Comparison of ENCODE assay signal across 21 mouse cellular contexts in the genomic region with DNA sequence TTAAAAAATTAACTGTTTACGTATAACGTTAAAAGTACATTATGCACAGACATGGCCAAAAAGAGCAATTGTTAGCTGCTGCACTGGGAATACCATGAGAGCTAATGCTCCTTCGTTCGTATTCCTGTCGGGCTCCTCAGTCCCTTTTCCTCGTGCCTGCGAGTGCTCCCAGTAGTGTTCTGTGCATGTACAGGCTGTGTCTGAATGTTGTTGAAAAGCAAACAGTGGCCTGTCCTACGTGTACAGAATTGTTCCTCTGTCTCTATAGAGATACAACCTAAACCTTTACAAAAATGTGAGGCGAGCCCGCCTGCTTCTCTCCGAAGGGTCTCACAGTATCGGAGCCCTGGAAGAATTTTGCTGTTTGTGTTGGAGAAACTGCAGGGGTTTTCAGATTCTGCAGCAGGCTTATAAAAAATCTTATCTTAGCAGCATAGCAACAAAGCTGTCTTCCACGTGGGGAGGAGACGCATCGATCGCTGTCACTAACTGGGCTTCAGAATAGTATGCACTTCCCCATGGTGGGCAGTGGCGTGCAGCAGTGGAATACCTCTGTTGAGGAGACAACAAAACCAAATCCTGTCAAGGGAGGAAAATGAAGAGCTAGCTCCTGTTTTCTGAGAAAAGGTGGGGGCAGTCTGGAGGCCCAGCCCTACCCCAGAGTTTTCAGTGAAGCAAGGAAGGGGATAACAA.
A peak's percentile ranks its signal among the peaks of the same experiment; 100 is the strongest.
DNase-seq lines count a peak whose midpoint lies in the region; ATAC-seq and TF ChIP-seq lines count a peak whose summit lies in the region.
"Had no signal": no experiment of that assay in that cellular context is flagged by ENCODE, and none has a peak within 500 bp of the region (broad histone marks: within the 10 kb centered on the region; RNA-seq: fewer than 3 reads in every experiment).

No protein-coding gene starts in this region.

- no peak for DNase-seq in heart, embryonic 10.5 days (ENCODE audit: low spot score)
- DNase-seq in heart, postnatal 36 days: no peak
- DNase-seq in limb, embryonic 14.5 days (ENCODE audit: low spot score): peak; percentile 22
- no peak for DNase-seq in limb, embryonic 10.5 days (ENCODE audit: low spot score)
- no peak for DNase-seq in embryonic facial prominence, embryonic 14.5 days (ENCODE audit: low spot score)
- peak; percentile 59 for DNase-seq in midbrain, embryonic 14.5 days
- DNase-seq: adrenal gland, postnatal 10 days; B cell, adult 2 months; cerebellum, adult 11-12 months; cerebellum, postnatal 36 days; gastrocnemius, postnatal 25 days; layer of hippocampus, postnatal 36 days; lung, postnatal 10 days; right cerebral cortex, postnatal 14 days; thymus, postnatal 25 days had no signal

- no peaks in the 10 kb centered on the region for H3K9me3 ChIP-seq in heart, embryonic 10.5 days
- H3K9me3 ChIP-seq in limb, embryonic 14.5 days (ENCODE audit: control insufficient read depth, low read length): no peaks in the 10 kb centered on the region
- no peaks in the 10 kb centered on the region for H3K9me3 ChIP-seq in limb, embryonic 10.5 days (replicated peaks)
- no peaks in the 10 kb centered on the region for H3K9me3 ChIP-seq in embryonic facial prominence, embryonic 14.5 days (ENCODE audit: control insufficient read depth, low read length)
- no peaks in the 10 kb centered on the region for H3K9me3 ChIP-seq in midbrain, embryonic 14.5 days (ENCODE audit: control insufficient read depth, low read length)
- H3K9me3 ChIP-seq: heart, embryonic 15.5 days; kidney, embryonic 15.5 days; megakaryocyte, embryonic 14.5 days had no signal

- 64% methylated on average over 17 of the region's 17 CpGs for WGBS in heart, embryonic 10.5 days
- 74% methylated on average over 17 of the region's 17 CpGs for WGBS in limb, embryonic 14.5 days
- WGBS in limb, embryonic 10.5 days: 78% methylated on average over 17 of the region's 17 CpGs
- 60% methylated on average over 17 of the region's 17 CpGs for WGBS in embryonic facial prominence, embryonic 14.5 days
- 34% methylated on average over 17 of the region's 17 CpGs for WGBS in midbrain, embryonic 14.5 days

- intact Hi-C loops in heart, postnatal 36 days (cut with DNase I): no loop called here

- no peak overlapping the region for H3K4me3 ChIP-seq in heart, embryonic 10.5 days
- H3K4me3 ChIP-seq in limb, embryonic 14.5 days (replicated peaks; ENCODE audit: low read length): no peak overlapping the region
- H3K4me3 ChIP-seq in limb, embryonic 10.5 days: no peak overlapping the region
- H3K4me3 ChIP-seq in embryonic facial prominence, embryonic 14.5 days (ENCODE audit: low read depth, low read length): no peak overlapping the region
- H3K4me3 ChIP-seq in midbrain, embryonic 14.5 days (replicated peaks; ENCODE audit: low read depth, low read length): no peak overlapping the region
- H3K4me3 ChIP-seq: heart, embryonic 15.5 days; kidney, embryonic 15.5 days; megakaryocyte, embryonic 14.5 days had no signal

- H3K36me3 ChIP-seq in heart, embryonic 10.5 days: no peaks in the 10 kb centered on the region
- H3K36me3 ChIP-seq in limb, embryonic 14.5 days (ENCODE audit: control insufficient read depth, insufficient read depth, low read length): no peaks in the 10 kb centered on the region
- H3K36me3 ChIP-seq in limb, embryonic 10.5 days: no peaks in the 10 kb centered on the region
- H3K36me3 ChIP-seq in embryonic facial prominence, embryonic 14.5 days (ENCODE audit: control insufficient read depth, insufficient read depth, low read length): no peaks in the 10 kb centered on the region
- no peaks in the 10 kb centered on the region for H3K36me3 ChIP-seq in midbrain, embryonic 14.5 days (ENCODE audit: control insufficient read depth, insufficient read depth, low read length)
- H3K36me3 ChIP-seq: heart, embryonic 15.5 days; kidney, embryonic 15.5 days had no signal

- no peak for ATAC-seq in limb, embryonic 14.5 days (ENCODE audit: low FRiP score, low read depth)
- ATAC-seq in embryonic facial prominence, embryonic 14.5 days (ENCODE audit: low read depth): no peak
- ATAC-seq in midbrain, embryonic 14.5 days (ENCODE audit: low FRiP score, low TSS enrichment): no peak
- no peak for ATAC-seq in megakaryocyte-erythroid progenitor cell, adult 5-6 weeks (replicated peaks; ENCODE audit: low FRiP score, low TSS enrichment, poor library complexity, severe bottlenecking)
- no peak for ATAC-seq in megakaryocyte progenitor cell, adult 5-6 weeks (replicated peaks; ENCODE audit: poor library complexity)

- peaks cover 46% of the 10 kb centered on the region for H3K4me1 ChIP-seq in heart, embryonic 10.5 days
- H3K4me1 ChIP-seq in limb, embryonic 14.5 days (ENCODE audit: control insufficient read depth, insufficient read depth, low read length): peaks cover 8% of the 10 kb centered on the region; the same call in 1 of the 2 replicates
- peaks cover 9% of the 10 kb centered on the region for H3K4me1 ChIP-seq in limb, embryonic 10.5 days
- H3K4me1 ChIP-seq in embryonic facial prominence, embryonic 14.5 days (ENCODE audit: control insufficient read depth, insufficient read depth, low read length): peaks cover 3% of the 10 kb centered on the region; the same call in 1 of the 2 replicates
- peaks cover 7% of the 10 kb centered on the region; the same call in 1 of the 2 replicates for H3K4me1 ChIP-seq in midbrain, embryonic 14.5 days (ENCODE audit: control insufficient read depth, insufficient read depth, low read length)

- peak overlapping the region; percentile 65 for H3K27ac ChIP-seq in heart, embryonic 10.5 days
- H3K27ac ChIP-seq in limb, embryonic 14.5 days (replicated peaks; ENCODE audit: low read depth, low read length): peak overlapping the region; percentile 46; the same call in 1 of the 2 replicates
- H3K27ac ChIP-seq in limb, embryonic 10.5 days: no peak overlapping the region
- H3K27ac ChIP-seq in embryonic facial prominence, embryonic 14.5 days (replicated peaks; ENCODE audit: low read depth, low read length): 0 out of 2 replicates have a peak overlapping the region, but pooled peaks have one; percentile 31
- peak overlapping the region; percentile 22; the same call in 1 of the 2 replicates for H3K27ac ChIP-seq in midbrain, embryonic 14.5 days (replicated peaks; ENCODE audit: low read depth, low read length)
- H3K27ac ChIP-seq: heart, embryonic 15.5 days; kidney, embryonic 15.5 days; liver, embryonic 14.5 days had no signal

- TF ChIP-seq POLR2A in limb, embryonic 14.5 days (IDR thresholded peaks at IDR 0.05; ENCODE audit: borderline replicate concordance, extremely low read depth, insufficient read depth, insufficient read length): no peak

- no peaks in the 10 kb centered on the region for H3K27me3 ChIP-seq in heart, embryonic 10.5 days (ENCODE audit: insufficient read depth, poor library complexity, severe bottlenecking)
- no peaks in the 10 kb centered on the region for H3K27me3 ChIP-seq in limb, embryonic 14.5 days (ENCODE audit: control insufficient read depth, insufficient read depth, low read length)
- H3K27me3 ChIP-seq in limb, embryonic 10.5 days (ENCODE audit: low read depth, poor library complexity, severe bottlenecking): peaks cover 80% of the 10 kb centered on the region
- H3K27me3 ChIP-seq in embryonic facial prominence, embryonic 14.5 days (replicated peaks; ENCODE audit: control insufficient read depth, insufficient read depth, low read length): no peaks in the 10 kb centered on the region
- peaks cover 4% of the 10 kb centered on the region; the same call in 1 of the 2 replicates for H3K27me3 ChIP-seq in midbrain, embryonic 14.5 days (ENCODE audit: control insufficient read depth, insufficient read depth, low read length)
- H3K27me3 ChIP-seq: heart, embryonic 15.5 days; kidney, embryonic 15.5 days had no signal

- H3K4me2 ChIP-seq in limb, embryonic 14.5 days (replicated peaks; ENCODE audit: low read depth, low read length, severe bottlenecking): no peak overlapping the region
- H3K4me2 ChIP-seq in embryonic facial prominence, embryonic 14.5 days (ENCODE audit: low read depth, low read length): no peak overlapping the region
- H3K4me2 ChIP-seq in midbrain, embryonic 14.5 days (ENCODE audit: low read length): peak overlapping the region; percentile 14; the same call in 1 of the 2 replicates
- H3K4me2 ChIP-seq: heart, embryonic 15.5 days; kidney, embryonic 15.5 days had no signal

- H3K9ac ChIP-seq in limb, embryonic 14.5 days (ENCODE audit: low read depth, low read length, severe bottlenecking): no peak overlapping the region
- no peak overlapping the region for H3K9ac ChIP-seq in embryonic facial prominence, embryonic 14.5 days (ENCODE audit: low read depth, low read length)
- no peak overlapping the region for H3K9ac ChIP-seq in midbrain, embryonic 14.5 days (replicated peaks; ENCODE audit: low read length)
- H3K9ac ChIP-seq: heart, embryonic 15.5 days; kidney, embryonic 15.5 days; liver, embryonic 14.5 days had no signal

Comparison
In these comparisons a context has a peak if more than half of its experiments do, and no peak if none do; other contexts are left out.
1. DNase-seq: peak in limb, embryonic 14.5 days (single experiment) and midbrain, embryonic 14.5 days (single experiment); none in heart, embryonic 10.5 days (single experiment), heart, postnatal 36 days (0 of 2), limb, embryonic 10.5 days (single experiment) and embryonic facial prominence, embryonic 14.5 days (single experiment).